Mouse (Mus musculus) midbrain, postnatal 0 days (tissue): ENCODE results near the gene Fggy. TPM values are rescaled to one million over a fixed set of nuclear protein-coding genes. Genes with fewer than 3 reads are reported as not detected.

ENCODE experiments used
- ATAC-seq: fragments of 200-750 bp; cut with Nextera tagmentation; 2 replicates; pipeline ENCODE4 v1.8.0; 2017; ENCODE audit warnings: moderate number of reproducible peaks, mild to moderate bottlenecking, moderate TSS enrichment, moderate library complexity; ENCODE audit not compliant: low FRiP score
- DNase-seq: peaks from one replicate; pipeline ENCODE4 v3.0.0-alpha.2; 2015; ENCODE audit warnings: low spot score
- H3K27ac ChIP-seq: fragments of 300-500 bp; sonication (generic); 2 replicates; pipeline ENCODE4 v1.5.1; 2014; ENCODE audit warnings: low read depth, mild to moderate bottlenecking, low read length, mixed read lengths
- H3K27me3 ChIP-seq: fragments of 300-500 bp; sonication (generic); 2 replicates; pipeline ENCODE4 v1.6.1; 2014; ENCODE audit warnings: low read length, control low read depth, mixed read lengths; ENCODE audit not compliant: insufficient read depth
- H3K36me3 ChIP-seq: fragments of 300-500 bp; sonication (generic); 2 replicates; pipeline ENCODE4 v1.6.1; 2014; ENCODE audit warnings: low read length, control low read depth, mixed read lengths; ENCODE audit not compliant: insufficient read depth
- H3K4me1 ChIP-seq: fragments of 300-500 bp; sonication (generic); 2 replicates; pipeline ENCODE4 v1.6.1; 2014; ENCODE audit warnings: mild to moderate bottlenecking, control low read depth, antibody characterized with exemption, low read length, mixed read lengths; ENCODE audit not compliant: insufficient read depth
- H3K4me2 ChIP-seq: fragments of 300-500 bp; sonication (generic); 2 replicates; pipeline ENCODE4 v1.6.1; 2014; ENCODE audit warnings: low read depth, mild to moderate bottlenecking, low read length, mixed read lengths; ENCODE audit not compliant: poor library complexity, severe bottlenecking
- H3K4me3 ChIP-seq: fragments of 300-500 bp; sonication (generic); 2 replicates; pipeline ENCODE4 v1.5.1; 2014; ENCODE audit warnings: low read depth, mild to moderate bottlenecking, low read length, moderate library complexity
- H3K9ac ChIP-seq: fragments of 300-500 bp; sonication (generic); replicated peaks from 2 replicates; pipeline ENCODE4 v1.6.1; 2014; ENCODE audit warnings: mild to moderate bottlenecking, low read length, moderate library complexity, mixed read lengths; ENCODE audit not compliant: poor library complexity, severe bottlenecking
- H3K9me3 ChIP-seq: fragments of 300-500 bp; sonication (generic); 2 replicates; pipeline ENCODE4 v1.6.1; 2016; ENCODE audit warnings: low read length, control low read depth
- CTCF ChIP-seq: IDR thresholded peaks from 2 replicates; pipeline ENCODE4 v1.5.1; 2016; ENCODE audit warnings: antibody characterized with exemption, mild to moderate bottlenecking
- WGBS: fragments of 180-500 bp; shearing (Covaris S2); extraction: QIAGEN DNeasy Blood & Tissue Kit; methylation state at CpG from one replicate; pipeline ENCODE4 v1.1.7; 2014; 5-methylcytosine and 5-hydroxymethylcytosine counted together
- polyA plus RNA-seq: library from polyadenylated mRNA; unstranded; fragments of >200 nt; fragmentation: Nextera tagmentation; extraction: Ambion mirVana; gene quantifications from 2 replicates; pipeline ENCODE4 v1.2.1, GENCODE M21; 2015
- total RNA-seq: library from RNA; depleted of rRNA; stranded (reverse); fragments of >200 nt; gene quantifications from 2 replicates; pipeline ENCODE4 v1.2.3, GENCODE M21; 2014

Gene Fggy
- total and polyA plus RNA-seq, 2 experiments from 2014 or later = 5.8 to 6.2 TPM

GRCm38 (mm10) chr4:95558271-95558888 is 1.1 kb downstream of the Fggy start:
- peak; percentile 21 for DNase-seq
- H3K9ac ChIP-seq = no peak overlapping the region
- ATAC-seq = no peak
- no peaks in the 10 kb centered on the region for H3K27me3 ChIP-seq
- no peak overlapping the region for H3K4me3 ChIP-seq
- H3K36me3 ChIP-seq = no peaks in the 10 kb centered on the region
- no peaks in the 10 kb centered on the region for H3K9me3 ChIP-seq
- TF ChIP-seq CTCF = no peak
- H3K27ac ChIP-seq = 0 out of 2 replicates have a peak overlapping the region, but pooled peaks have one; percentile 71
- 74% methylated on average over 4 of the region's 4 CpGs for WGBS
- no peak overlapping the region for H3K4me2 ChIP-seq
- H3K4me1 ChIP-seq = peaks cover 5% of the 10 kb centered on the region; the same call in 1 of the 2 replicates

GRCm38 (mm10) chr4:95571621-95572020 is 14.3 kb downstream of the Fggy start:
- Histone ChIP-seq H3K9me3 (no peaks in the 10 kb centered on the region), H3K36me3 (no peaks in the 10 kb centered on the region), H3K27ac (no peak overlapping the region), H3K4me1 (no peaks in the 10 kb centered on the region), H3K27me3 (no peaks in the 10 kb centered on the region), H3K9ac (no peak overlapping the region), H3K4me2 (no peak overlapping the region), H3K4me3 (no peak overlapping the region)
- ATAC-seq (no peak), DNase-seq (no peak)
- no peak for TF ChIP-seq CTCF
- 82% methylated on average over 3 of the region's 3 CpGs for WGBS

GRCm38 (mm10) chr4:95573704-95574103 is 16.4 kb downstream of the Fggy start:
- Histone ChIP-seq H3K4me3 (no peak overlapping the region), H3K36me3 (no peaks in the 10 kb centered on the region), H3K9me3 (no peaks in the 10 kb centered on the region), H3K27me3 (no peaks in the 10 kb centered on the region), H3K4me1 (no peaks in the 10 kb centered on the region), H3K4me2 (no peak overlapping the region), H3K9ac (no peak overlapping the region), H3K27ac (no peak overlapping the region)
- DNase-seq (no peak), ATAC-seq (no peak)
- no peak for TF ChIP-seq CTCF

GRCm38 (mm10) chr4:95575411-95575911 is 18.2 kb downstream of the Fggy start:
- H3K27me3 ChIP-seq = no peaks in the 10 kb centered on the region
- TF ChIP-seq CTCF = no peak
- no peaks in the 10 kb centered on the region for H3K36me3 ChIP-seq
- no peaks in the 10 kb centered on the region for H3K4me1 ChIP-seq
- no peak overlapping the region for H3K9ac ChIP-seq
- H3K9me3 ChIP-seq = no peaks in the 10 kb centered on the region
- WGBS = 70% methylated on average over 3 of the region's 3 CpGs
- H3K4me3 ChIP-seq = no peak overlapping the region
- H3K27ac ChIP-seq = no peak overlapping the region
- ATAC-seq (no peak), DNase-seq (no peak)
- H3K4me2 ChIP-seq = no peak overlapping the region

DNA sequence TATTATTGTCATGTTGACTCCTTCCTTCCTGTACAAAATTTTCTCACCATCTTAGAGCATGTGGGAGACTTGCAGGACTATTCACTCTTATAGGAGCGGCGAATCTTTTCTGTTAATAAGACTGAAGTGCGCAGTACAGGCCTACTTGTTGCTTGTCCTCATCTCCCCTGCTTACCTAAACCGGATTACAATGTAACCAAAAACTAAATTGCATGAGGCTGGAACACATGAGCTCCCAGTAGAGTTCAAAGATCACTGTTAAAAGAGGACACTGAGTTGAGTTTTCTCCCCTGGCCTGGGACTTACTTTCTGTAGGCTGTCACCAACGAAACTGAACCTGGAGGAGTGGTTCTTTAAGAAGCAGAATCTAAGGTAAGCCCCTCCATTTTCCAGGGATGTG is 21.9 kb downstream of the Fggy start:
- H3K9ac ChIP-seq = no peak overlapping the region
- H3K27me3 ChIP-seq = no peaks in the 10 kb centered on the region
- H3K4me1 ChIP-seq = no peaks in the 10 kb centered on the region
- DNase-seq (no peak), ATAC-seq (no peak)
- H3K4me3 ChIP-seq = no peak overlapping the region
- no peak overlapping the region for H3K27ac ChIP-seq
- WGBS = 90% methylated on average over 5 of the region's 5 CpGs
- no peak for TF ChIP-seq CTCF
- no peaks in the 10 kb centered on the region for H3K9me3 ChIP-seq
- no peaks in the 10 kb centered on the region for H3K36me3 ChIP-seq
- no peak overlapping the region for H3K4me2 ChIP-seq

DNA sequence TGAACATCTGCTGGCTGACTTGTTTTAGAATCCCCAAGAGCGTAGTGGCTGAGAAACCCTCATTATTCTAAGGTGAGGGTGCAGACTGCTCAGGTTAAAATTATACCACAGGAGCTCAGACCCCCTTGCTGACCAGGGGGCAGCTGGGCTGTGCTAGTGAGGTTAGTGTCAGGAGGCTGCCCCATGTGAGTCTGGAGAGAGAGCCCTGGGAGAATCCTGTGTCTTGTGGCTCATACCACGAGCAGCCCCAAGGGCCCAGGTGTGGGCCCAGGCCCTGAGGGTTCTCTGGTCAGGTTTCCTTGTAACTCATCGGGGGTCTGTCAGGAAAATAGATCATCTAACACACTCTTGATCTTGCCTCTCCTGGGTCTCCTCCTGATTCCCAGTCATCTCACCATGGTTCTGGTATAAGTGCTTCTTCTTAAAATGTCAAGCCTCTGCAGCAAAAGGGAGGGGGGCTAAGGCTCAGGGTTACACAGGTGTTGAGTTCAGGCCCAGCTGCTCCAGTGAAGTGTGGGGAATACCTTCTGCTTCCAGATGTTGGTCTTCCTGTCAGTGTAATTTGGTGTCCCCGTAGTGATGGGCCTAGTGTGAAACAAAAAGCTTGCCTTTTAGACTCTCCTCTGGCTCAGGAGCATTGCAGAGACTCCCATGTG is 26.9 kb downstream of the Fggy start:
- ATAC-seq = no peak
- no peak for DNase-seq
- no peak overlapping the region for H3K27ac ChIP-seq
- H3K27me3 ChIP-seq = no peaks in the 10 kb centered on the region
- WGBS = 80% methylated on average over 4 of the region's 4 CpGs
- no peak overlapping the region for H3K4me2 ChIP-seq
- H3K36me3 ChIP-seq = no peaks in the 10 kb centered on the region
- no peak overlapping the region for H3K4me3 ChIP-seq
- TF ChIP-seq CTCF = no peak
- H3K9ac ChIP-seq = no peak overlapping the region
- H3K9me3 ChIP-seq = no peaks in the 10 kb centered on the region
- no peaks in the 10 kb centered on the region for H3K4me1 ChIP-seq
